Mouse (Mus musculus) adrenal gland, adult 2 months (tissue): ENCODE data around the gene Chd1l. TPM values are rescaled to one million over a fixed set of nuclear protein-coding genes. Genes with fewer than 3 reads are reported as not detected.

Source experiments
- DNase-seq: peaks from one replicate; pipeline ENCODE4 v3.0.0; 2021
- polyA plus RNA-seq: library from polyadenylated mRNA; depleted of rRNA; stranded (reverse); fragments of >200 nt; gene quantifications from 2 replicates; pipeline ENCODE4 v1.2.3, GENCODE M21; 2012; rRNA removed
- total RNA-seq, 2 experiments: library from RNA; stranded (reverse); gene quantifications; 2 replicates each; pipeline ENCODE4 v1.2.3; 2021

Gene Chd1l
- total and polyA plus RNA-seq, 3 experiments, result 1.9 to 14.6 (median 13.6) TPM

DNA sequence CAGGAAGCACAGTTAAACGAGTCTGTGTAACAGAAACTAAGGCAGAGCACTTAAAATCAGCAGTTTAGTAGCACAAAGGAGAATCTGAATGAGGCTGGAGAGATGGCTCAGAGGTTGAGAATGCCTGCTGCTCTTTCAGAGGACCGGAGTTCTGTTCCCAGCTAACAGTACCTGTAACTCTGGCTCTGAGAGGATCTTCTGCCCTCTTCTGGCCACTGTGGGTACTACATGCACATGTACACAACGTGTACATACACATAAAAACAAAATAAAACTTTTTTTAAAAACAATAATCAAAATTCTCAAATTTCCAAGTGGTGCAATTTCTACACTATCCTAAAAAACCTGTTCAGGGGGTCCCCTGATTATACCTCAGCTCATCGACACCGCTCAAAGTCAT, 85.2 kb downstream of the Chd1l start:
- DNase-seq, result no peak

- no peak for DNase-seq
Observed at GRCm38 (mm10) chr3:97521946-97522731, 87.9 kb downstream of the Chd1l start.

DNA sequence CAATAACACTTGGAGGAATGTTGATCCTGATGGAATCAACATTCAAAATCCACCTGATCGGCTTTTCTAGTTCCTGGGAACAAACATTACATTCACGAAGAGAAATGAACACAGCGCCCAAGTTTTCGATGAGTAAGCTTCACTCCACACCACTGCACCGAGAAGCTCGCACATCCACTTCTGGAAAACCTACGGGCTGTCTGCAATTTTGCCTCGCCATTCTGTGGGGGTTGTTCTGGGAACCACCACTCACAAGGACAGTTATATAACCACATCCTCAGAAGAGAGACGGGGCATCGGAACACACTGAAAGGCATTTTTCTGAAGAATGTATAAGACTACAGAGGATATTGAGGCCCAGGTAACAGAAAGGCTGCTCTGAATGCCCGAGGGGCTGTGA, 90.1 kb downstream of the Chd1l start:
- no peak for DNase-seq

DNA sequence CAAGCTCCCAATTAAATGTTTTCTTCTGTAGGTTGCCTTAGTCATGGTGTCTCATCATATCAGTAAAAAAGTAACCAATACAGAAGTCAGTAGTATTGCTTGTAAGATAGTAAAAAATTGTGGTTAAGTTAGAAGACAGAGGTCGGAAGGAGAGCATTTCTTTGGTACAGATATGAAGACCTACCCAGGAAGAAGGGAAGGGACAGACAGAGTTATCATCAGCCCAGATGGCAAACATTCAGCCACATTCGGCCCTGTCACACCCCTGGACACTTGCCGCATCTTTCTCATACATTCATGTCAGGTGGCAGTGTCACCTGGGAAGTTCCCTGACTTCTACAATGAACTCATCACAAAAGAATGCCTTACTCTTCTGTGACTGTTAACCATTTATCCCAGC, 97.7 kb downstream of the Chd1l start:
- no peak for DNase-seq

Other genes starting within 250 kb of the Chd1l start
- gene Olfr1402, start 188.2 kb downstream of the Chd1l start, total RNA-seq, result not detected
- not detected in 2 replicates for gene Olfr1402, start 188.2 kb downstream of the Chd1l start, polyA plus RNA-seq
- 10 to 100 TPM; 13.8 to 14.7 TPM for gene Fmo5, start 18.6 kb upstream of the Chd1l start, total RNA-seq
- 1.8 and 3.0 TPM in 2 replicates for gene Fmo5, start 18.6 kb upstream of the Chd1l start, polyA plus RNA-seq
- 1 to 10 TPM; 8.3 to 9.6 TPM for gene Prkab2, start 48.0 kb upstream of the Chd1l start, total RNA-seq
- 3.1 and 3.9 TPM in 2 replicates for gene Prkab2, start 48.0 kb upstream of the Chd1l start, polyA plus RNA-seq
- gene Gm17651, start 64.5 kb upstream of the Chd1l start, total RNA-seq, result not detected
- not detected in 2 replicates for gene Gm17651, start 64.5 kb upstream of the Chd1l start, polyA plus RNA-seq